Mouse (Mus musculus) CD4-positive helper T cell, adult 2 months (primary cell): ENCODE data around the gene Ect2l.

Source experiments
- DNase-seq: peaks from one replicate; pipeline ENCODE4 v3.0.0-alpha.2; 2012; ENCODE audit warnings: low read depth, missing footprints, low spot score

Gene Ect2l

DNA sequence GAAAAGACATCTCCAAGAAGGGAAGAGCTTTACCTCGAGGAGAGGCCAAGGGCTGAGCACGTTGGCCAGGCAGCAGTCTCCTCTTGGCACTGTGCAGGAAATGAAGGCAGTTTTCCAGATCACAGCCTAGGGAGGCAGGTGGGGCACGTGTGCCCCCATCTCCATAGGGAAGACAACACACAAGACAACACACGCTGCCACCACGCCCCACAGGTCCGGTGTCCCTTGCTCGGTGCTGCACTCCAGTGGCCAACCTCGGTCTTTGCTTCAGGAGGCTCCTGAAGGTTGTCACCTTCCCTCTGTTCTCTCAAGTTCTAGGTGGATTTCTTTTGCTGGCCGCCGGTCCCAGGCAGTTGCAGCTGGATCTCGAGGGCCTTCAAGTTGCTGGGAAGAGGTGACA, at the start of gene Ect2l:
TSS of gene Ect2l (minus strand) at position 165 of the 400 bp plus-strand sequence.
- DNase-seq, result peak; percentile 50

DNA sequence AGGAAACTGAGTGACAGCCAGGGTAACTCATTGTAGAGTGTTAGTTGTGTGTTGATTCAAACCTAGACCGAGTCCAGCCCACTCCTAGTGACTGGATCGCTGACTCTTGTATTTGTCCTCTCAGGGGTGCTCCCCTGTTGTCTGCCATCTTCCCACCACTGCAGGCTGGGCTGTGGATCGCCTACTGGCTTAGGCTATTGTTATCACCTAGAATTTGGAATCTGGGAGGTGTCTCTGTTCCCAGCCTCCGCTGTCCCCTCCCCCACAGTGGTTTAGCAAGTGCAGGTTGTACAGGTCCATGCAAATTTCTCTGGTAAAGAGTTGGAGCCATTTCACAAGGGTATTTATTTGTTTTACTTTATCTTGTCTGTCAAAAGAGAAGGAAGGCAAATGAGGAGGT, 40.7 kb upstream of the Ect2l start:
- no peak for DNase-seq

DNA sequence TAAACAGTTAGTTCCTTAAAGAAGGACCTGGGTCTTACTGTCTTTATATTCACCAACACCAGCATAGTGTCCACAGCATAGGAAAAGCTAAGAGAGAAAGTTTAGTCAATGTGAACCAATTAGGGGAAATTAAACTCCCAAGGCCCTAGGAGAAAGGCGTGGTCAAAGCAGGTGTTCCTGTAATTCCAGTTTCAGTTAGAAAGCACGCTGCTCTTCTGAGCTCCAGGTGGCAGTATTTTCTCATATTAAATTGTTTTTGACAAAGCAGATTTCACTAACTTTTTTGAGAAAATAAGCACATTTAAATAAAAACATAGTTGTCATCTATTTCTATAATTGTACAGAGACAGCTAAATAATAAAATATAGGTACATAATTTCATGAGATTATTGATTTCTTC, 32.9 kb upstream of the Ect2l start:
- no peak for DNase-seq

DNA sequence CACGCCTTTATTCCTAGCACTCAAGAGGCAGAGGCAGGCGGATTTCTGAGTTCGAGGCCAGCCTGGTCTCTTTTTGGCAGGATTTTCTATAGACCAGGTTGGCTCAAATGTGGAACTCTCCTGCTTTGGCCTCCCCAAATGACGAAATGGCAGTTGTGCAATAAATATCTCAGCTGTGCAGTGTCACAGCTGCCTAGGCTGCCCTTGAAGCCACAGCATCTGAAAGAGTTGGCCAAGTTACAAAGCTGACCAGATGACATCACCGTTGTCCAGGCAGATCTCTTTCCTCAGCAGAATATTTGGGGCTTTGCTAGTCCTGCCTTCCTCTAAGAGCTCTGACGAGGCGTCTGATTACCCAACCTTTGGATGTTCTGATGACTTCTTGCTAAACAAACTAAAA, 26.5 kb upstream of the Ect2l start:
- DNase-seq, result no peak

DNA sequence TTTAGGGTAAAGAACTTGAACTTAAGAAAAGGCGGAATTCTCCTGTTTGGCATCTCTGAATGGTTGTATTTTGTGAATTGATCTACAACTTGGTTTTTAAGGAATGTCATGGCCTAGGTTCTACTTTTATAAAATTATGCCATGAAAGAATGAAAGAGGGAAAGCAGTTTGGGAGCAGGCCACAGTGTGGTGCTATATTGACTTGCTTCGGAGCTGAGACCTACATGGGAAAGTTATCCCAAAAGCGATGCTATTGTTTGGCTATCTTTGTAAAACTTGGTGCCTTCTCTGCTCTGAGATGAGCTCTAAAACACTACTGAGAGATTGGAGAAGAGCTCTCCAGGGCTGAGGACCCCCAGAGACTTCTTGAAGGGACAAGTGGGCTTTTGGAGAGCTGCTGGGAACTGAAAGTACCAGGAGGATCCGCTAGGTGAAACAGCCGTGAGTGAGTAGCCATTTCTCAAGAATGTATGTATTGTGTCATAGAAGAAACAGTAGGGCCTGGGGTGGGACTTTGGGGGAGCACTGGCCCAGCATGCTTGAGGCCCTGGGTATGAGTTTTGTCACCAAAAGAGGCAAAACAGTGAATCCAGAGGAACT, 25.7 kb upstream of the Ect2l start:
- DNase-seq, result no peak

DNA sequence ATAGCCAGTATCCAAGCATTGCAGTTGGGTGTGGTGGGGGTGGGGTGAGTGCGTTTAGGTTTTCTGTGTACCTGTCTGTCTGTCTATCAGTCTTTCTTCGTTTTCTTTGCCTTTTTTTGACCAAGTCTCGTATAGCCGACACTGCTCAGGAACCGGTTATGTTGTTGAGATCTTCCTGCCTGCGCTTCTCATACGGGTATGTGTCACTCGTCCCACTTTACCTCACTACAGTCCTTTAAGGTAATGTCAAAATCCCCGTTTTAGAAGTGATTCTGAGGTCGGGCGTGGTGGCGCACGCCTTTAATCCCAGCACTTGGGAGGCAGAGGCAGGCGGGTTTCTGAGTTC, 24.7 kb upstream of the Ect2l start:
- no peak for DNase-seq

DNA sequence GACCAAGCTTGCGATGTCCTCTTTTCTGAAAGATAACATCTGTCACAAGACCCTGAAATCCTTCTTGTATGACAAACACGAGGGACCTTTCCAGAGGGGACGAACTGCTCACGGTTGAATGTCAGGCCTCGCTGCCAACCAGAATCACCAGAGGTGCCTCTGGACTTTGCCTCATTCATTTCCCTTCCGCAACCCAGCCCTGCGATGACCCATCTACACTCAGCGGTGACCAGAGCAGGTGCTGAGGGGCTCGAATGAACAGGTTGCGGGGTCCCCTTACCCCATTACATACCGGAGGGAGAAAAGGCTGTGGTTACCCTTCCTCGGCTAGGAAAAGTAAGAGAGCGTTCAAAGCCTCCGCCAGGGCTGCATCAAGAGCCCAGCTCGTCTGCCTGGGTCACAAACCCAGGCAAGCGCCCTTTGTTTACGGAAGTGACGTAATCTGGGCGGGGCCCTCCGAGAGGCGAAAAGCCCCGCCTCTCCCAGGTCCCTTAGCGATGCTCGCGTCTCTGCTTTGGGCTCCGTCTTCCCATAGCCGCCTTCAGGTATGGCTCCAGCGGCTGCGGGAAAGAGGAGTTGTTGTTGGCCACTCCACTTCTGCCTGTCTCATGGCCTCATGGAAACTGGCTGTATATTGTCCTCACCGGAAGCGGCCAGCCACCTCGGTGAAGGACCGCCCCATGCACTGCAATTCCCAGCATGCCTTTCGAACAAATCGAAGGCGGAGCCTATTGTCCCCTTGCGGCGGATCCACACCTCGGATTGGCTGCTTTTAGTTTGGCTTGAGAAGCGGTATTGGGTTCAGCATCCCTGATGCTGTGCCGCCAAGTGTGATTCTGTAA, 24.1 kb upstream of the Ect2l start, which contains the start of gene Ccdc28a:
TSS of gene Ccdc28a (minus strand) at position 439 of the 842 bp plus-strand sequence.
- DNase-seq, result peak; percentile 97

DNA sequence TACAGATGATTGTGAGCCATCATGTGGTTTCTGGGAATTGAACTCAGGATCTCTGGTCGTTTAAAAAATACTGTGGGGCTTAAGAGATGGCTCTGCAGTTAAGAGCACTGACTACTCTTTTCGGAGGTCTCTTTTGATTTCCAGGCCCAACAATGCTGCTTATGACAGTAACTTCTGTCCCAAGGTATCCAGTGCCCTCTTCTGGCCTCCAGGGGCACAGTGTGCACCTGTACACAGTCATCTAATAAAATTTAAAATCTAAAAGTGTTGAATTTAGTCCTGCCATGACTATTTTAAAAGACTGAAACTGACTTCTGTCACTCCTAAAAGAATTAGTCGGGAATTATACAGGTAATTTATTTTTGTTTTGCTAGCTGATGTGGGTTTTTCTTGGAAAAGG, 23.2 kb upstream of the Ect2l start:
- peak; percentile 48 for DNase-seq

DNA sequence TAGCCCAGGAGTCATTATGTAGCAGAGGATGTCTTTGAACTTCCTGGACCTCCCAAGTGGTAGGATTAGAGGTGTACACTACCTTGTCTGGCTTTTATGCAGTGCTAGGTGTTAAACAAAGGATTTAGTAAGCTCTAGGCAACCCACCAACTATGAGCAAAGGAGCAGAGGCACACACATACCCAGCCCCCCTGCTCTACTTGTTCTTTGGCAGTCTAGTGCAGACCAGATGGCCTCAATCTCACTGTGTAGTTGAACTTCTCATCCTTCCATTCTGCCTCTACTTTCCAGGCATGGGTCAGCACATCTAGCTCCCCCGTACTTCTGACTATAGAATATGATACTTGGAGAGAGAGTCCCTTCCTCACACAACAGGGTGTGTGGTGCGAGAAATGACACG, 13.7 kb upstream of the Ect2l start:
- no peak for DNase-seq

DNA sequence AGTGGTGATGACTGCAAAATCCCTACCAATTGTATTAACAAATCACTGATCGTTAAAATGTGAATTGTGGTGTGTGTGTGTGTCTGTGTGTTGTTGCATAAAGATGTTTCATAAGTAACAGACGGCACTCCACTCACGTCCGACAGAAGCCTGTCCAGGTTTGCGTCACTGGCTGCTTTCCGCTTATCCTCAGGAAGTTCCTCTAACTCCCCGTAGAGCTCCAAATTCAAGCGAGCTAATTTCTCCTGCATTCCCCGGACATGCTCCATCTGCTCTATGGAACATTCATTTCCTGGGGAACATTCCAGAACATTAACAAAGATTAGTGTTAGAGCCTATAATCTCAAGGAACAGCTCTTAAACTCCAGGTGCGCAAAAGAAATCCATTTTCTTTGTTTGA, 8.7 kb upstream of the Ect2l start:
- DNase-seq, result no peak

DNA sequence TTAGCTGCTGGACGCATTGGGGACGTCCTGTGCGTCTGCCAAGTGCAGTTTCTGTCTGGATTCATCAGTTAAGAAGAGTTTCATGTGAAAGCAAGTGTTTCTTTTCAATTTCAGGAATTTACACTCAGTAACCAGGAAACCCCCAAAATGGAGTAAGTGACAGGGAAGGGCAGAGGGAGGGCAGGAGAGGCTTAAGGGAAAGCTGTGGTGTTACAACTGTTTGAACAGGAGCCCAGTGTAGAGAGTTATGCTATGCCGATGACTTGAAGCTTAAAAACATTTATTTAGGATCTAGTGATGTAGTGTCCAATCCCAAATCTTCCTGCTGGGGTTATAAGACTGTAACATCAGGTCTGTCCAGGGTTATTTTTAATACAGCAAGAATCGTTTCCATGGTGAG, 3.4 kb upstream of the Ect2l start:
- DNase-seq, result no peak

DNA sequence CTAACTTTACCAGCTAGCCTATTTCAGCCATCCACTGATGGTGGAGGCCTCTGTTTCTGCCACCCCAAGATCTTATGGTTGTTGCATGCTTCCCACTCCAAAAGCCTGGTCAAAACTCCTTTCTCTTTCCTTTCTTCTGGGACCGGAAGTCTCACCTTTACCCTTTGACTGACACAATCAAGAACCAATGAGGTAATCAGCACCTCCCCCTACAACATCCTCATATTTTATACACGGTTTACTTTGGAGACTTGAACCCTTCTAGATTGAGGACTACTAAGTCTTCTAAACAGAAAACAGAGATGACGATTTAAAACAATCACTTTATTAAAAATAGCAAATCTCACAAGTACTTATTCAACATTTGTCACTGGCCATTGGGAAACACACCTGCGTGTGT, 2.7 kb upstream of the Ect2l start:
- DNase-seq, result no peak

DNA sequence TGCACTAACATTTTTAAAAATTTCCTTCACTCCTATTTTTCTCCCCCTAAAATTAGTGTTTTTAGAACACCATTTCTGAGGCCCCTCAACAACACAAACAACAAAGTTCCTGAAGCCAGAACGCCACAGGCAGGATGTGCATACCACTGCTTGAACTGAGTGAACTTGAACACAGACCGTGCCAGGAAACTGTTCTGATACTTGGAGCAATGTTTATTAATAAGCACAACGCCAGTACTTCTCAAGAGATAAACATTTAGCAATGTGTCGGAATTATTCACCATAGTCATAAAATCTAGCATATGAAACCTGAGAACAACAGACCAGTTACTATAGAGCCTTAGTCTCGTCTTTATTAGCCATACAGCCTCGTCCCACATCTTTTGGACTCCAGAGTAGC, 571 bp downstream of the Ect2l start:
- no peak for DNase-seq

DNA sequence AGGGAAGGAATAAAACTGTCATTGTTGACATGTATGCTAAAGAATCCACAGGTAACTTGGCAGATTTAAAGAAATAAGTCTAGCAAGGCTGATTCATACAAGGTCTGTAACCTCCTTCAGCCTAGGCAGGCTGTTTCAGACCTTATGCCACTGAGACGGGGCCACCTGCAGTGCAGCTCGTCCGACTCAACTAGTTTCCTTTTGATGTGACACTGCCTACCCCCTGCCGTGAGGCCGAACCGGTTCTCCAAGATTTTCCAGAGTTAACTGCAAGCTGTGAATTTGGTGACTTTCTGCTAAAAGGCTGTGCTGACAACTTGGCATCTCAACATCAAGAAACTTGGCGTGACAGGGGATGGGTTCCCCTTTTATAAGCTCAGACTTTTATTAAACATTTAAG, 6.6 kb downstream of the Ect2l start:
- DNase-seq, result no peak

DNA sequence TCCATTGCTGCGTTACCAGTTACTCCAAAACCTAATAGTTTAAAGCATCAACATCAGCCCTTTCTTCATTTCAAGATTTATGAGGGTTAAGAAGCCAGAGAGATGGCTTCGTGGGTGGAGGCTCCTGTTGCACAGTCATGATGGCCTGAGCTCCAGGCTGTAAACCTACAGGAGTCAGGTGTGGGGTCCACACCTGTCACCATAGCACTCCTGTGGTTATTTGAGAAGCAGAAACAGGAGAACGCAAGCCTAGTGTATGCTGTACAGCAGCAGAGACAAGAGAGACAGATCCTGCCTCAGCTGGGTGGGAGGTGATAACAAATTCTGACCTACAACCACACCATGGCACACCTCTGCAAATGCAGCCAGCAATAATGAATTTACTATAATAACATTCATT, 8.3 kb downstream of the Ect2l start:
- DNase-seq, result no peak

DNA sequence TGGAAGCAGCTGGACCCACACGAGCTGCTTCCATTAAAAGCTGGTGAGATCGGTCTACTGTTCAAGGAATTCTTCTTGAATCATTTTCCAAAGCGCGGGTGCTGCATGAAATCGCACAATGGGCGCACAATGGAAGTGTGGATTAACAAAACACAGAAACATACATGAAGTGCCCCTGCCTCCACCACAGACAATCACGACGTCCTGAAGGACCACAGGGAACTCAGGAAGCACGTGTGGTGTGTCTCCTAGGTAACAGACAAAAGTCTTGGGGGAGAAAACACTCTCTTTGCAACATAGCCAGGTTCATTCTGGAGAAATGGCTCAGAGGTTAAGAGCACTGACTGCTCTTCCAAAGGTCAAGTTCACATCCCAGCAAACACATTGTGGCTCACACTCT, 10.0 kb downstream of the Ect2l start:
- DNase-seq, result no peak

DNA sequence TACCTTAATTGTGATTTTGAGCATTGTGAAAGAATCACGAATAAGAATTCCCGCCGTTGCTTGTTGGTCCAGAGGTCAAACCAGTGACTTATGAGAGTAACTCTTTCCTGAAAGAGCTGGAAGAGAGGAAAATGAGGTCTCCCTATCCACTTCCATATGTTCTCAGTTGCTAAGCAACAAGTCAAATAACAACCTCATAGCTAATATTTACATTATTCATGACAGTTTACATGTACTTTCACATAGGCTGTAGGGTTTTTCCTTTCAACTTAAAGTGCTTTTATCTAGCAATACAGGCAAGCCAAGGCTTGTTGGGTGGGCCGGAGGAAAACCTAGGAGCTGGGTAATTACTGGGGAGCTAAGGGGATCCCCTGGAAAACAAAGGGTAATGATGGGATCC, 10.8 kb downstream of the Ect2l start:
- no peak for DNase-seq

DNA sequence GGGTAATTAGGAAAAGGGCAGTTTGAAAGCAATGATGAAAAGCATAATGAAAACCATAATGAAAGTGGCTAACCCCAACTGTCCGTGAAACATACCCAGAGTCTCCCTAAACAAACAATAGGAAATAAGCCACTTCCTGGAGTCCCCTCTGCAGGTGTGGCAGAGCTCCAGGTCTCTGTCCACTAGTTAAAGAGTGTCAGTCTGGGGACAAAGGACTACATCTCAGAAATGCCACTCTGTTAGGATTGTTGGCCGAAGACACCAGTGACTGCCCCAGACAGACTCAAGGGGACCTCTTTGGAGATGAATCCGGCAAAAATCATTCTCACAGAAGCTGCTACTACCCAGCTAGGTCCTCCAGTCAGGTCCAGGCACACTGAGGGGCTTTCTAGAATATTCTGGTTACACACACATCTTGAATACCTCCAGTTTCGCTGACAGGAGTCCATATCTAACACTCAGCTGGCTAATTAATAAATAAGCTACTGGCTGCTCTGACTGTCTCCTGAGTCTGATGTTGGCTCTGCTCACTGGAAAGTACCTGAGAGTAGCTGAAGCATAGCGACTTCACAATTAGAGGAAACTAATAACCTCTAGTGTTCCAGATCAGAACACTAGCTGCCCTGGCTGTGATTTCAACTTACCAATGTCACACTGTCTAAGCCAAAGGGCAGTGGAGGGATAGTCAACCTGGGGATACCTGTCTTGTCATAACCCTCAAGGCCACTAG, 12.2 kb downstream of the Ect2l start:
- no peak for DNase-seq

DNA sequence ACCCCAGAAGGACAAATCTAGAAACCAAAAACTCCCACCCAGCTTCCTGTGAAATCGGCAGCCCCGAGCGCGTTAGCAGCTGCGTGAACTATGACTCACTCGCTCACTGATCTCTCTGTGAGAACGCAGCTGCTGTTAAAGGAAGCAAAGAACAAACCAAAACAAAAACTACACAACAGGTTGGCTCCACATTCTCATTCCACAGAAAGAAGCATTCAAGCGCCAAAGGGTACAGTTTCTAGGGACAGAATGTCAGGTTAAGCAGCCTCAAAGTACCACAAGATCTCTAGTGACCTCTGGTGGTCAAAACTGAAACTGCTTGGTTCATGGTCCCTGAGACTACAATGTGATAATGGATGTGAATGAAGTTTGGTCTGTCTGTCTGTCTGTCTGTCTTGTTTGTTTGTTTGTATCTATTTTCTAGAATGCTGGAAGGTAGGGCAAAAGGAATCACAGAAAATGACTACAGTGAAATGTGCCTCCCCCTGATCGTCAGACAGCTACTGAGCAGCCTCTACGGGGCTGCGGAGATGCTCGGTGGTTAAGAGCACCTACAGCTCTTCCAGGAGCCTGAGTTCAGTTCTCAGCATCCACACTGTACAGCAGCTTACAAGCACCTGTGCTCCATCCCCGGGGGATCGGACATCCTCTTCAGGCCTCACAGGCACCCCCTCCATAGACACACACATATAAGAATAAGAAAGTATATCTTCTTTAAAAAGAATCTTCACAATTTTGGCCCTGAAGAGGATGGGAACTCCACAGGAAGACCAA, 13.3 kb downstream of the Ect2l start:
- DNase-seq, result peak; percentile 82

DNA sequence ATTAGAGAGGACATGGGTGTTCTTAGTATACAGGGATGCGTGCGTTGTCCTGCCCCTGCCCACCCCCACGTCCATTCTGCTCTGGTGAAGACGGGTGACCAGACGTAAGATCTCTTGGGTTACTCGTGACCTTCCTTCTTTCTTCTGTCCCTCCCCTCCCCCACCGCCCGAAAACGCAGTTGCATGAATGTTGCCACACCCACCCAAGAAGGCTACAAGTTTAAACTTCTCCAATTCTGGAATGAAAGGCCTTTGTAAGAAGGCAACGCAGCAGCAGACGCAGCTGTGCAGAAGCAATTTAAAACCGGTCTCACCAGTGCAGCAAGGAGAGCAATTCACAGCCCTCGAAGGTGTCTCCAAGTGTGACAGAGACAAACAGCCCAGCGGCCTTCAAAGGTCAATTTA, 16.0 kb downstream of the Ect2l start:
- no peak for DNase-seq

DNA sequence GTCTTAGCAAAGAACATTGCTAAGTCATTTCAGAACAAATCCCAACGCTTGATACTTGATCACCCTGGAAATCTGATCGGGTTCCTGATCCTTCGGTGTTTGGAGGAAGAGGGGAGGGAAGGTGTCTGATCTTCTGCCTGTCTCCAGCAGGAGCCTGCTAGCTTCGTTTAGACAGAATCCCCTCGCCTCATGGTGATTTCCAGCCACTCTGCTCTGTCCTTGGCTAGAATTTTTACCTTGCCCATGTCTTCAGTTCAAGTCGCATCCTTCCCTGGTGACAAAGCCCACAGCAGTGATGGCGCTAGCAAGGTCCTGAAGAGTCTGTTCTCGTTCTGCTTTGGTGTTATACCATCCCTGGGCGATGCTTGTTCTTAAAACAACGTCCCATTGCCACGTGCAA, 16.5 kb downstream of the Ect2l start:
- no peak for DNase-seq

DNA sequence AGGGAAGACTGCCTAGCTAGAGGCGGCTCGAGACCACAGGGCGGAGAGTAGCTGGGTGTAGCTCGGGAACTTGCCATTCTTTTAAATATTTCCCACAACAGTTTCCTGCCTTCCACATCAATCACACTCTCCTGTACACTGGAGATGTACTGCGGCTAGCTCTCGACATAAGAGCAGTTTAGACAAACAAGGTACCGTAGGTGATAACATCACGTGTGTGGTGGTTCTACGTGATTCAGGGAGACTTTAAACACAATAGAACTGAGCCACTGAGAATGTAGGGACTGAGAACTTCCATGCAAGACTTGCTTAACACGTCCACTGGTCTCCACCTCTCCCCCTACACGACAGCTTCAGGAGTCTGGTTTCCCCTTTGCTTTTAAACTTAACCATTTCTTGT, 17.5 kb downstream of the Ect2l start:
- peak; percentile 77 for DNase-seq
